Mouse (Mus musculus): ENCODE measurements at regions not wholly inside any gene's neighbourhood (a gene's known extent, or its start where the extent isn't known, plus 50 kb on each side); places are given as distances from the start of the nearest gene placed in this dataset.

GRCm38 (mm10) chr10:67669066-67669465 lies 120.3 kb upstream of the Ado start:
- H3K27ac ChIP-seq (replicated peaks; ENCODE audit: low read depth, low read length), result no peak overlapping the region
- H3K4me3 ChIP-seq (replicated peaks; ENCODE audit: low read length), result no peak overlapping the region
- H3K4me2 ChIP-seq (replicated peaks; ENCODE audit: low read depth, low read length, severe bottlenecking), result no peak overlapping the region
- H3K27me3 ChIP-seq (ENCODE audit: control insufficient read depth, insufficient read depth, low read length), result no peaks in the 10 kb centered on the region
- WGBS, result 93% methylated on average over 2 of the region's 2 CpGs
- no peak overlapping the region for H3K9ac ChIP-seq (ENCODE audit: low read depth, low read length, severe bottlenecking)
- peaks cover 9% of the 10 kb centered on the region for H3K4me1 ChIP-seq (ENCODE audit: control insufficient read depth, insufficient read depth, low read length)
- TF ChIP-seq POLR2A (IDR thresholded peaks at IDR 0.05; ENCODE audit: borderline replicate concordance, extremely low read depth, insufficient read depth, insufficient read length), result no peak
- ATAC-seq (ENCODE audit: low FRiP score, low read depth) (no peak), DNase-seq (ENCODE audit: low spot score) (no peak)
- no peaks in the 10 kb centered on the region for H3K9me3 ChIP-seq (ENCODE audit: control insufficient read depth, low read length)
- no peaks in the 10 kb centered on the region for H3K36me3 ChIP-seq (ENCODE audit: control insufficient read depth, insufficient read depth, low read length)

GRCm38 (mm10) chr10:67663028-67663427 lies 114.3 kb upstream of the Ado start:
- Histone ChIP-seq H3K27me3 (ENCODE audit: control insufficient read depth, insufficient read depth, low read length) (no peaks in the 10 kb centered on the region), H3K27ac (replicated peaks; ENCODE audit: low read depth, low read length) (no peak overlapping the region), H3K4me3 (replicated peaks; ENCODE audit: low read length) (no peak overlapping the region), H3K9me3 (ENCODE audit: control insufficient read depth, low read length) (no peaks in the 10 kb centered on the region), H3K4me2 (replicated peaks; ENCODE audit: low read depth, low read length, severe bottlenecking) (no peak overlapping the region), H3K36me3 (ENCODE audit: control insufficient read depth, insufficient read depth, low read length) (no peaks in the 10 kb centered on the region), H3K4me1 (ENCODE audit: control insufficient read depth, insufficient read depth, low read length) (no peaks in the 10 kb centered on the region), H3K9ac (ENCODE audit: low read depth, low read length, severe bottlenecking) (no peak overlapping the region)
- DNase-seq (ENCODE audit: low spot score) (no peak), ATAC-seq (ENCODE audit: low FRiP score, low read depth) (no peak)
- no peak for TF ChIP-seq POLR2A (IDR thresholded peaks at IDR 0.05; ENCODE audit: borderline replicate concordance, extremely low read depth, insufficient read depth, insufficient read length)
- 52% methylated on average over 3 of the region's 3 CpGs for WGBS

DNA sequence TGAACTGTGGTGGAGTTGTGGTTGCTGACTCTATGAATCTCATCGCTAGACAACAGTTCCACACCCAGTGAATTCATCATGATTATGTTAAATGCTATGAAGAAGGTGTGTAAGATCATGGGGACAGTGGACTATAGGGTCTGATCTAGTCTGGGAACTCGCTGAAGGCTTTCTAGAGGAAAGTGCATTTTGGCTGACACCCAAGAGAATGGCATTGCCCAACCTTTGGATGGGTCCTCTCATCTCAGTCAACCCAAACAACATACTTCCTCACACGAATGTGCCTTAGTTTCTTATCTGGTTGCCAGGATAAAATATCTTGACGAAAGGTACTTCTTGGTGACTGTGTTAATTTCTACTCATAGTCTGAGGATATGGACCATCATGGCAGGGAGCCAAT lies 112.9 kb upstream of the Ado start:
- Histone ChIP-seq H3K4me1 (ENCODE audit: control insufficient read depth, insufficient read depth, low read length) (no peaks in the 10 kb centered on the region), H3K9me3 (ENCODE audit: control insufficient read depth, low read length) (no peaks in the 10 kb centered on the region), H3K27me3 (ENCODE audit: control insufficient read depth, insufficient read depth, low read length) (no peaks in the 10 kb centered on the region), H3K4me3 (replicated peaks; ENCODE audit: low read length) (no peak overlapping the region), H3K4me2 (replicated peaks; ENCODE audit: low read depth, low read length, severe bottlenecking) (no peak overlapping the region), H3K36me3 (ENCODE audit: control insufficient read depth, insufficient read depth, low read length) (no peaks in the 10 kb centered on the region), H3K27ac (replicated peaks; ENCODE audit: low read depth, low read length) (no peak overlapping the region), H3K9ac (ENCODE audit: low read depth, low read length, severe bottlenecking) (no peak overlapping the region)
- WGBS, result 88% methylated on average over 4 of the region's 4 CpGs
- ATAC-seq (ENCODE audit: low FRiP score, low read depth) (no peak), DNase-seq (ENCODE audit: low spot score) (no peak)
- no peak for TF ChIP-seq POLR2A (IDR thresholded peaks at IDR 0.05; ENCODE audit: borderline replicate concordance, extremely low read depth, insufficient read depth, insufficient read length)

DNA sequence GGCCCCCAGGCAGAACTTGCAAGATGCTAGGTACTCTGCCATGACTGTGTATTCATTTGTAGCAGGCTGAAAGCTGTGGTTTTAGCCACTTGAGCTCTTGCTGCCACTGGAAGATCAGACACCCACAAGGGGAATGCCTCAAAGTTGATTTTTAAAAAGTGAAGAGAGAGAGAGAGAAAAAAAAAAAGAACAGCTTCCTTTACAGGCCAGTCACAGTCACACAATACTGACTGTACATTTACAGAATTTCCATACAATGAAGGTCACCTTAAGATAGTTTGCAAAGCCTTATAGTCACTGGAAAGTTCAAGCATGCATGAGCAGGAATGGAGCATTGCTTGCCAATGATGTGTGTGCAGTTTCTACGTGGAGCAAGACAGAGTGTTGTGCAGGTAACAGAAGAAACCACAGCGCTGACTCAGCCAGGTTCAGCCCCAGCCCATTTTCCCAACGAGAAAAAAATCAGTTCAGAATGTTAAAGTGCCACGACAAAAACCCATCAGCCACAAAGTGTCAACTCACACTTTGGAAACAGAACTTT lies 109.3 kb upstream of the Ado start:
- DNase-seq (ENCODE audit: low spot score) (no peak), ATAC-seq (ENCODE audit: low FRiP score, low read depth) (no peak)
- H3K4me2 ChIP-seq (replicated peaks; ENCODE audit: low read depth, low read length, severe bottlenecking), result no peak overlapping the region
- WGBS, result 78% methylated on average over 4 of the region's 4 CpGs
- H3K4me1 ChIP-seq (ENCODE audit: control insufficient read depth, insufficient read depth, low read length), result no peaks in the 10 kb centered on the region
- H3K9ac ChIP-seq (ENCODE audit: low read depth, low read length, severe bottlenecking), result no peak overlapping the region
- no peak overlapping the region for H3K4me3 ChIP-seq (replicated peaks; ENCODE audit: low read length)
- H3K27me3 ChIP-seq (ENCODE audit: control insufficient read depth, insufficient read depth, low read length), result no peaks in the 10 kb centered on the region
- no peak overlapping the region for H3K27ac ChIP-seq (replicated peaks; ENCODE audit: low read depth, low read length)
- no peak for TF ChIP-seq POLR2A (IDR thresholded peaks at IDR 0.05; ENCODE audit: borderline replicate concordance, extremely low read depth, insufficient read depth, insufficient read length)
- no peaks in the 10 kb centered on the region for H3K36me3 ChIP-seq (ENCODE audit: control insufficient read depth, insufficient read depth, low read length)
- no peaks in the 10 kb centered on the region for H3K9me3 ChIP-seq (ENCODE audit: control insufficient read depth, low read length)

GRCm38 (mm10) chr10:67657305-67657704 lies 108.5 kb upstream of the Ado start:
- Histone ChIP-seq H3K9me3 (ENCODE audit: control insufficient read depth, low read length) (no peaks in the 10 kb centered on the region), H3K9ac (ENCODE audit: low read depth, low read length, severe bottlenecking) (no peak overlapping the region), H3K4me2 (replicated peaks; ENCODE audit: low read depth, low read length, severe bottlenecking) (no peak overlapping the region), H3K4me1 (ENCODE audit: control insufficient read depth, insufficient read depth, low read length) (no peaks in the 10 kb centered on the region), H3K4me3 (replicated peaks; ENCODE audit: low read length) (no peak overlapping the region), H3K27ac (replicated peaks; ENCODE audit: low read depth, low read length) (no peak overlapping the region), H3K36me3 (ENCODE audit: control insufficient read depth, insufficient read depth, low read length) (no peaks in the 10 kb centered on the region), H3K27me3 (ENCODE audit: control insufficient read depth, insufficient read depth, low read length) (no peaks in the 10 kb centered on the region)
- 77% methylated on average over 2 of the region's 2 CpGs for WGBS
- no peak for DNase-seq (ENCODE audit: low spot score)
- TF ChIP-seq POLR2A (IDR thresholded peaks at IDR 0.05; ENCODE audit: borderline replicate concordance, extremely low read depth, insufficient read depth, insufficient read length), result no peak
- ATAC-seq (ENCODE audit: low FRiP score, low read depth), result no peak

DNA sequence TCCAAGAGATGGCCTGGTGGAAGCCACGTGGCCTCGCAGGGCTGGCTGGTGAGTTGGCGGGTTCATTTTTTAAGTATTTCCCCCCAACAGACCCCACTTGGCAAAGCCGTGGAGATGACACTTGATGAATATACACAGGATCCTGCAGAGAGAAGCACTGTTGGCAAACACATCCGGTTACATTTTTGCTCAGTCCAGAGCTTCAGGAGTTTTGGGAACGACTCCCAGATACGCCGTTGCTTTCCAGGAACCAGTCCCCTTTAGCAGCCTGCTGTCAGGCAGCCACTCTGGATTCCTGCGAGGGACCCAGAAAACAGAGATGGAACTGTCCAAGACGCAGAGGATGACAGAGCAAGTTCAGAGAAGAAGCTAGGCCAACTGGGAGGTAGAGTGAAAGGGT lies 105.8 kb upstream of the Ado start:
- WGBS, result 76% methylated on average over 10 of the region's 10 CpGs
- no peak overlapping the region for H3K4me2 ChIP-seq (replicated peaks; ENCODE audit: low read depth, low read length, severe bottlenecking)
- ATAC-seq (ENCODE audit: low FRiP score, low read depth) (no peak), DNase-seq (ENCODE audit: low spot score) (no peak)
- H3K4me3 ChIP-seq (replicated peaks; ENCODE audit: low read length), result no peak overlapping the region
- H3K36me3 ChIP-seq (ENCODE audit: control insufficient read depth, insufficient read depth, low read length), result no peaks in the 10 kb centered on the region
- H3K9ac ChIP-seq (ENCODE audit: low read depth, low read length, severe bottlenecking), result no peak overlapping the region
- H3K9me3 ChIP-seq (ENCODE audit: control insufficient read depth, low read length), result no peaks in the 10 kb centered on the region
- no peak overlapping the region for H3K27ac ChIP-seq (replicated peaks; ENCODE audit: low read depth, low read length)
- no peak for TF ChIP-seq POLR2A (IDR thresholded peaks at IDR 0.05; ENCODE audit: borderline replicate concordance, extremely low read depth, insufficient read depth, insufficient read length)
- H3K4me1 ChIP-seq (ENCODE audit: control insufficient read depth, insufficient read depth, low read length), result no peaks in the 10 kb centered on the region
- H3K27me3 ChIP-seq (ENCODE audit: control insufficient read depth, insufficient read depth, low read length), result no peaks in the 10 kb centered on the region
